Mouse (Mus musculus) heart, embryonic 10.5 days (tissue): Measurements from ENCODE around the gene Srgap3. TPM values are rescaled to one million over a fixed set of nuclear protein-coding genes. Genes with fewer than 3 reads are reported as not detected.

Experiments
- DNase-seq: peaks from one replicate; pipeline ENCODE4 v3.0.0-alpha.2; 2017; ENCODE audit warnings: low spot score
- H3K27ac ChIP-seq: fragments of 300-500 bp; sonication (generic); 2 replicates; pipeline ENCODE4 v1.5.1; 2016; ENCODE audit warnings: mild to moderate bottlenecking
- H3K27me3 ChIP-seq: fragments of 300-500 bp; sonication (generic); 2 replicates; pipeline ENCODE4 v1.6.1; 2016; ENCODE audit warnings: mild to moderate bottlenecking; ENCODE audit not compliant: poor library complexity, insufficient read depth, severe bottlenecking
- H3K36me3 ChIP-seq: fragments of 300-500 bp; sonication (generic); 2 replicates; pipeline ENCODE4 v1.6.1; 2016; ENCODE audit warnings: mild to moderate bottlenecking, moderate library complexity
- H3K4me1 ChIP-seq: fragments of 300-500 bp; sonication (generic); 2 replicates; pipeline ENCODE4 v1.6.1; 2016; ENCODE audit warnings: mild to moderate bottlenecking
- H3K4me3 ChIP-seq: fragments of 300-500 bp; sonication (generic); 2 replicates; pipeline ENCODE4 v1.5.1; 2016; ENCODE audit warnings: mild to moderate bottlenecking, moderate library complexity
- H3K9me3 ChIP-seq: fragments of 300-500 bp; sonication (generic); 2 replicates; pipeline ENCODE4 v1.6.1; 2016; ENCODE audit warnings: mild to moderate bottlenecking, moderate library complexity
- WGBS: fragments of 180-500 bp; shearing (Covaris S2); methylation state at CpG from one replicate; pipeline ENCODE4 v1.1.7; 2016; 5-methylcytosine and 5-hydroxymethylcytosine counted together
- polyA plus RNA-seq: library from polyadenylated mRNA; unstranded; fragments of >200 nt; fragmentation: Nextera tagmentation; extraction: Ambion mirVana; gene quantifications from 2 replicates; pipeline ENCODE4 v1.2.1, GENCODE M21; 2016

Gene Srgap3
- polyA plus RNA-seq, 1 experiment from 2014 or later, result 1.4 TPM

GRCm38 (mm10) chr6:112971116-112971768 is 24.2 kb upstream of the Srgap3 start:
- no peaks in the 10 kb centered on the region for H3K36me3 ChIP-seq
- peaks cover 25% of the 10 kb centered on the region for H3K4me1 ChIP-seq
- WGBS, result 54% methylated on average over 6 of the region's 6 CpGs
- no peaks in the 10 kb centered on the region for H3K27me3 ChIP-seq
- peak overlapping the region; percentile 22; the same call in 1 of the 2 replicates for H3K27ac ChIP-seq
- H3K9me3 ChIP-seq, result no peaks in the 10 kb centered on the region
- no peak for DNase-seq
- H3K4me3 ChIP-seq, result no peak overlapping the region

GRCm38 (mm10) chr6:112967359-112967758 is 20.3 kb upstream of the Srgap3 start:
- no peaks in the 10 kb centered on the region for H3K9me3 ChIP-seq
- H3K27me3 ChIP-seq, result no peaks in the 10 kb centered on the region
- 86% methylated on average over 6 of the region's 6 CpGs for WGBS
- H3K4me1 ChIP-seq, result peaks cover 12% of the 10 kb centered on the region
- no peak overlapping the region for H3K4me3 ChIP-seq
- H3K36me3 ChIP-seq, result no peaks in the 10 kb centered on the region
- no peak for DNase-seq
- H3K27ac ChIP-seq, result no peak overlapping the region

- no peak for DNase-seq
- Histone ChIP-seq H3K36me3 (no peaks in the 10 kb centered on the region), H3K4me1 (peaks cover 17% of the 10 kb centered on the region), H3K9me3 (no peaks in the 10 kb centered on the region), H3K4me3 (no peak overlapping the region), H3K27me3 (peaks cover 5% of the 10 kb centered on the region; the same call in 1 of the 2 replicates), H3K27ac (no peak overlapping the region)
- 71% methylated on average over 6 of the region's 6 CpGs for WGBS
Measured at GRCm38 (mm10) chr6:112958360-112958759, 11.3 kb upstream of the Srgap3 start.

GRCm38 (mm10) chr6:112957583-112958280 is 10.7 kb upstream of the Srgap3 start:
- H3K4me3 ChIP-seq, result no peak overlapping the region
- H3K27ac ChIP-seq, result no peak overlapping the region
- H3K9me3 ChIP-seq, result no peaks in the 10 kb centered on the region
- peaks cover 5% of the 10 kb centered on the region; the same call in 1 of the 2 replicates for H3K27me3 ChIP-seq
- H3K36me3 ChIP-seq, result no peaks in the 10 kb centered on the region
- H3K4me1 ChIP-seq, result peaks cover 17% of the 10 kb centered on the region
- no peak for DNase-seq
- 68% methylated on average over 11 of the region's 11 CpGs for WGBS

- WGBS, result 56% methylated on average over 2 of the region's 2 CpGs
- H3K9me3 ChIP-seq, result no peaks in the 10 kb centered on the region
Measured at GRCm38 (mm10) chr6:112955773-112956172, 8.7 kb upstream of the Srgap3 start.

GRCm38 (mm10) chr6:112953905-112954304 is 6.8 kb upstream of the Srgap3 start:
- no peaks in the 10 kb centered on the region for H3K36me3 ChIP-seq
- 87% methylated on average over 7 of the region's 7 CpGs for WGBS
- peaks cover 5% of the 10 kb centered on the region; the same call in 1 of the 2 replicates for H3K27me3 ChIP-seq
- H3K27ac ChIP-seq, result no peak overlapping the region
- peaks cover 15% of the 10 kb centered on the region for H3K4me1 ChIP-seq
- no peak overlapping the region for H3K4me3 ChIP-seq
- no peak for DNase-seq
- no peaks in the 10 kb centered on the region for H3K9me3 ChIP-seq

More at GRCm38 (mm10) chr6:112955773-112956172, 8.7 kb upstream of the Srgap3 start:
- H3K4me1 ChIP-seq, result peaks cover 17% of the 10 kb centered on the region
- H3K36me3 ChIP-seq, result no peaks in the 10 kb centered on the region
- no peak overlapping the region for H3K27ac ChIP-seq
- no peak overlapping the region for H3K4me3 ChIP-seq
- peaks cover 5% of the 10 kb centered on the region; the same call in 1 of the 2 replicates for H3K27me3 ChIP-seq
- DNase-seq, result no peak

DNA sequence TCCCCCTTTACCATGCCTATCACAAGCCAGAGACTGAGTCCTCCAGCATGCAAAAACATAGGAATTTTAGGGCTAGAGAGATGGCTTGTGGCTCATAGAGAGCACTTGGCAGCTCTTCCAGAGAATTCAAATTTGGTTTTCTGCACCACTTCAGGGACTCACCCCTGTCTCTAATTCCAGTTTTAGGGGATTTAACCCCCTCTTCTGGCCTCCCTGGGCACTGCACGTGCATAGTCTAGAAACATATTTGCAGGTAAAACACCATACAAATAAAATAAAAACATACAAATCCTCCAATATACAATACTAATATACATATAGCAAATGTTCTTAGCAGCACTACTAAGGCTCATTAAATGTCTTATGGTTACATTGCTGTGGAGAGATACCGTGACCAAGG is 4.2 kb upstream of the Srgap3 start:
- Histone ChIP-seq H3K4me1 (peaks cover 11% of the 10 kb centered on the region; the same call in 1 of the 2 replicates), H3K27ac (no peak overlapping the region), H3K27me3 (peaks cover 14% of the 10 kb centered on the region; the same call in 1 of the 2 replicates), H3K4me3 (no peak overlapping the region), H3K36me3 (no peaks in the 10 kb centered on the region), H3K9me3 (no peaks in the 10 kb centered on the region)
- WGBS, result 78% methylated on average over 2 of the region's 2 CpGs
- DNase-seq, result no peak

GRCm38 (mm10) chr6:112950205-112951110 is 3.4 kb upstream of the Srgap3 start:
- Histone ChIP-seq H3K27ac (no peak overlapping the region), H3K4me1 (peaks cover 18% of the 10 kb centered on the region), H3K9me3 (no peaks in the 10 kb centered on the region), H3K36me3 (no peaks in the 10 kb centered on the region), H3K27me3 (peaks cover 21% of the 10 kb centered on the region; the same call in 1 of the 2 replicates), H3K4me3 (no peak overlapping the region)
- 56% methylated on average over 8 of the region's 8 CpGs for WGBS
- DNase-seq, result no peak

- peaks cover 24% of the 10 kb centered on the region for H3K27me3 ChIP-seq
- no peak for DNase-seq
- peaks cover 23% of the 10 kb centered on the region for H3K4me1 ChIP-seq
- no peak overlapping the region for H3K27ac ChIP-seq
- 62% methylated on average over 2 of the region's 2 CpGs for WGBS
- H3K4me3 ChIP-seq, result no peak overlapping the region
- H3K9me3 ChIP-seq, result no peaks in the 10 kb centered on the region
- H3K36me3 ChIP-seq, result no peaks in the 10 kb centered on the region
Measured at GRCm38 (mm10) chr6:112949220-112949619, 2.2 kb upstream of the Srgap3 start.

DNA sequence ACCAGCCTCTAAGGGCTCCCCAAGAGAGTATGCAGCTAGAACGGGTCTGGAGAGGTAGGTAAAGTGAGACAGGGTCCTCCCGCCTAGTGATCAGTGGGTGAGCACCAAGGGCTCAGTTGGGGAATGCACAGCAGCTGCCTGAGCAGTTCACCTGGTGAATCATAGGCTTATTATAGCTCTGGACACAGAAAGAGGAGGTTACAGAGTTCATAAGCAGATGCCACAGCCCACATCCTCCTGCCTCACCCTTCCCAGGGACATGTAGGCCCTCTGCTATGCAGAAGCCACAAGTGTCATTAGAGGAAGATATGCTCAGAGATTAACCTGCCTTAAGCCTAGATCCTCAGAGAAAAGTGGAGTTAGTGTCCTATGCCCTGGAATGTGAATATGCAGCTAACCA is 1.4 kb upstream of the Srgap3 start:
- 0 out of 2 replicates have a peak overlapping the region, but pooled peaks have one; percentile 23 for H3K27ac ChIP-seq

GRCm38 (mm10) chr6:112946021-112946811 is 850 bp downstream of the Srgap3 start:
- Histone ChIP-seq H3K4me1 (peaks cover 28% of the 10 kb centered on the region), H3K36me3 (no peaks in the 10 kb centered on the region), H3K27me3 (peaks cover 24% of the 10 kb centered on the region), H3K9me3 (no peaks in the 10 kb centered on the region), H3K4me3 (peak overlapping the region; percentile 64), H3K27ac (no peak overlapping the region)
- DNase-seq, result no peak
- 14% methylated on average over 12 of the region's 12 CpGs for WGBS

More for the DNA sequence above, 1.4 kb upstream of the Srgap3 start:
- H3K27me3 ChIP-seq, result peaks cover 24% of the 10 kb centered on the region
- H3K36me3 ChIP-seq, result no peaks in the 10 kb centered on the region
- 70% methylated on average over 2 of the region's 2 CpGs for WGBS
- no peak overlapping the region for H3K4me3 ChIP-seq
- no peaks in the 10 kb centered on the region for H3K9me3 ChIP-seq
- DNase-seq, result no peak
- H3K4me1 ChIP-seq, result peaks cover 28% of the 10 kb centered on the region

GRCm38 (mm10) chr6:112945181-112945751 is 1.8 kb downstream of the Srgap3 start:
- H3K27me3 ChIP-seq, result peaks cover 24% of the 10 kb centered on the region
- H3K36me3 ChIP-seq, result no peaks in the 10 kb centered on the region
- no peak for DNase-seq
- H3K4me3 ChIP-seq, result peak overlapping the region; percentile 3; the same call in 1 of the 2 replicates
- peaks cover 28% of the 10 kb centered on the region for H3K4me1 ChIP-seq
- no peaks in the 10 kb centered on the region for H3K9me3 ChIP-seq
- WGBS, result 51% methylated on average over 14 of the region's 14 CpGs
- H3K27ac ChIP-seq, result peak overlapping the region; percentile 36; the same call in 1 of the 2 replicates
